Mouse (Mus musculus) neural tube, embryonic 14.5 days (tissue): ENCODE measurements at regions not wholly inside any gene's neighbourhood (a gene's known extent, or its start where the extent isn't known, plus 50 kb on each side); places are given as distances from the start of the nearest gene placed in this dataset.
A peak's percentile ranks its signal among the peaks of the same experiment; 100 is the strongest.

Source experiments
- ATAC-seq: fragments of 200-750 bp; cut with Nextera tagmentation; 2 replicates; pipeline ENCODE4 v1.8.0; 2017; ENCODE audit warnings: low read depth, mild to moderate bottlenecking, moderate TSS enrichment, moderate library complexity
- H3K27ac ChIP-seq: fragments of 300-500 bp; sonication (generic); 2 replicates; pipeline ENCODE4 v1.5.1; 2014; ENCODE audit warnings: low read depth, mild to moderate bottlenecking, control low read depth, low read length, moderate library complexity, mixed read lengths
- H3K27me3 ChIP-seq: fragments of 300-500 bp; sonication (generic); 2 replicates; pipeline ENCODE4 v1.6.1; 2014; ENCODE audit warnings: low read length; ENCODE audit not compliant: control insufficient read depth, insufficient read depth
- H3K36me3 ChIP-seq: fragments of 300-500 bp; sonication (generic); 2 replicates; pipeline ENCODE4 v1.6.1; 2014; ENCODE audit warnings: low read length, mixed read lengths; ENCODE audit not compliant: control insufficient read depth, insufficient read depth
- H3K4me1 ChIP-seq: fragments of 300-500 bp; sonication (generic); 2 replicates; pipeline ENCODE4 v1.6.1; 2014; ENCODE audit warnings: low read length; ENCODE audit not compliant: control insufficient read depth, insufficient read depth
- H3K4me2 ChIP-seq: fragments of 300-500 bp; sonication (generic); 2 replicates; pipeline ENCODE4 v1.6.1; 2014; ENCODE audit warnings: mild to moderate bottlenecking, low read depth, low read length, control low read depth
- H3K4me3 ChIP-seq: fragments of 300-500 bp; sonication (generic); 2 replicates; pipeline ENCODE4 v1.5.1; 2014; ENCODE audit warnings: low read depth, low read length, control low read depth, mixed read lengths
- H3K9ac ChIP-seq: fragments of 300-500 bp; sonication (generic); replicated peaks from 2 replicates; pipeline ENCODE4 v1.6.1; 2014; ENCODE audit warnings: low read depth, mild to moderate bottlenecking, control low read depth, low read length, mixed read lengths
- H3K9me3 ChIP-seq: fragments of 300-500 bp; sonication (generic); 2 replicates; pipeline ENCODE4 v1.6.1; 2016; ENCODE audit warnings: low read length; ENCODE audit not compliant: control insufficient read depth
- WGBS: fragments of 180-500 bp; shearing (Covaris S2); extraction: QIAGEN DNeasy Blood & Tissue Kit; methylation state at CpG from one replicate; pipeline ENCODE4 v1.1.7; 2014; 5-methylcytosine and 5-hydroxymethylcytosine counted together

GRCm38 (mm10) chr3:58168522-58169185 is 245.9 kb upstream of the Tsc22d2 start:
- 49% methylated on average over 14 of the region's 14 CpGs for WGBS
- Histone ChIP-seq H3K27ac (no peak overlapping the region), H3K4me2 (no peak overlapping the region), H3K36me3 (no peaks in the 10 kb centered on the region), H3K9me3 (no peaks in the 10 kb centered on the region), H3K4me1 (no peaks in the 10 kb centered on the region), H3K27me3 (no peaks in the 10 kb centered on the region), H3K9ac (no peak overlapping the region), H3K4me3 (no peak overlapping the region)
- ATAC-seq = 0 out of 2 replicates have a peak, but pooled peaks have one; percentile 22

- Histone ChIP-seq H3K36me3 (no peaks in the 10 kb centered on the region), H3K27ac (no peak overlapping the region), H3K27me3 (no peaks in the 10 kb centered on the region), H3K9me3 (no peaks in the 10 kb centered on the region), H3K4me2 (no peak overlapping the region), H3K4me3 (no peak overlapping the region), H3K9ac (no peak overlapping the region), H3K4me1 (no peaks in the 10 kb centered on the region)
- ATAC-seq = no peak
- 87% methylated on average over 6 of the region's 6 CpGs for WGBS
Measured at GRCm38 (mm10) chr3:58169786-58170185, 244.7 kb upstream of the Tsc22d2 start.

GRCm38 (mm10) chr3:58172096-58172495 is 242.4 kb upstream of the Tsc22d2 start:
- Histone ChIP-seq H3K4me1 (no peaks in the 10 kb centered on the region), H3K4me2 (no peak overlapping the region), H3K9me3 (no peaks in the 10 kb centered on the region), H3K36me3 (no peaks in the 10 kb centered on the region), H3K4me3 (no peak overlapping the region), H3K9ac (no peak overlapping the region), H3K27me3 (no peaks in the 10 kb centered on the region), H3K27ac (no peak overlapping the region)
- ATAC-seq = no peak
- WGBS = 93% methylated on average over 5 of the region's 5 CpGs

- no peak overlapping the region for H3K27ac ChIP-seq
- no peaks in the 10 kb centered on the region for H3K9me3 ChIP-seq
- H3K36me3 ChIP-seq = no peaks in the 10 kb centered on the region
- no peak overlapping the region for H3K9ac ChIP-seq
- 85% methylated on average over 1 of the region's 1 CpGs for WGBS
- no peaks in the 10 kb centered on the region for H3K4me1 ChIP-seq
- H3K4me2 ChIP-seq = no peak overlapping the region
- H3K27me3 ChIP-seq = no peaks in the 10 kb centered on the region
- no peak for ATAC-seq
- H3K4me3 ChIP-seq = no peak overlapping the region
Measured at GRCm38 (mm10) chr3:58173821-58174220, 240.7 kb upstream of the Tsc22d2 start.

- Histone ChIP-seq H3K27ac (no peak overlapping the region), H3K27me3 (no peaks in the 10 kb centered on the region), H3K4me3 (no peak overlapping the region), H3K4me2 (no peak overlapping the region), H3K9ac (no peak overlapping the region), H3K4me1 (no peaks in the 10 kb centered on the region), H3K36me3 (no peaks in the 10 kb centered on the region), H3K9me3 (no peaks in the 10 kb centered on the region)
- 52% methylated on average over 3 of the region's 3 CpGs for WGBS
- ATAC-seq = no peak
Measured at GRCm38 (mm10) chr3:58181715-58182114, 232.8 kb upstream of the Tsc22d2 start.

GRCm38 (mm10) chr3:58182299-58182698 is 232.2 kb upstream of the Tsc22d2 start:
- H3K4me3 ChIP-seq = no peak overlapping the region
- no peak for ATAC-seq
- H3K27me3 ChIP-seq = no peaks in the 10 kb centered on the region
- H3K4me2 ChIP-seq = no peak overlapping the region
- no peak overlapping the region for H3K9ac ChIP-seq
- no peaks in the 10 kb centered on the region for H3K36me3 ChIP-seq
- H3K9me3 ChIP-seq = no peaks in the 10 kb centered on the region
- no peak overlapping the region for H3K27ac ChIP-seq
- WGBS = 80% methylated on average over 4 of the region's 4 CpGs
- H3K4me1 ChIP-seq = no peaks in the 10 kb centered on the region

GRCm38 (mm10) chr3:58183279-58183678 is 231.2 kb upstream of the Tsc22d2 start:
- no peak for ATAC-seq
- no peaks in the 10 kb centered on the region for H3K4me1 ChIP-seq
- H3K27ac ChIP-seq = no peak overlapping the region
- no peak overlapping the region for H3K4me3 ChIP-seq
- H3K36me3 ChIP-seq = no peaks in the 10 kb centered on the region
- 46% methylated on average over 3 of the region's 3 CpGs for WGBS
- H3K9me3 ChIP-seq = no peaks in the 10 kb centered on the region
- no peak overlapping the region for H3K4me2 ChIP-seq
- no peaks in the 10 kb centered on the region for H3K27me3 ChIP-seq
- H3K9ac ChIP-seq = no peak overlapping the region

- Histone ChIP-seq H3K27me3 (no peaks in the 10 kb centered on the region), H3K27ac (no peak overlapping the region), H3K4me1 (no peaks in the 10 kb centered on the region), H3K9ac (no peak overlapping the region), H3K4me2 (no peak overlapping the region), H3K36me3 (no peaks in the 10 kb centered on the region), H3K4me3 (no peak overlapping the region), H3K9me3 (no peaks in the 10 kb centered on the region)
- ATAC-seq = no peak
- WGBS = 89% methylated on average over 6 of the region's 6 CpGs
Measured at GRCm38 (mm10) chr3:58200462-58200861, 214.1 kb upstream of the Tsc22d2 start.

- no peaks in the 10 kb centered on the region for H3K27me3 ChIP-seq
- H3K9me3 ChIP-seq = no peaks in the 10 kb centered on the region
- WGBS = 77% methylated on average over 5 of the region's 5 CpGs
- no peak overlapping the region for H3K4me2 ChIP-seq
- no peak overlapping the region for H3K27ac ChIP-seq
- H3K9ac ChIP-seq = no peak overlapping the region
- H3K4me3 ChIP-seq = no peak overlapping the region
- H3K4me1 ChIP-seq = no peaks in the 10 kb centered on the region
- H3K36me3 ChIP-seq = no peaks in the 10 kb centered on the region
- ATAC-seq = no peak
Measured at GRCm38 (mm10) chr3:58202816-58203215, 211.7 kb upstream of the Tsc22d2 start.
